ENCODE assay signal across 8 mouse cellular contexts in genomic region chr5:106574560-106574946, GRCm38 (mm10). TPM values are rescaled to one million over a fixed set of nuclear protein-coding genes. Genes with fewer than 3 reads are reported as not detected.
DNase-seq lines count a peak whose midpoint lies in the region; ATAC-seq and TF ChIP-seq lines count a peak whose summit lies in the region.

No protein-coding gene starts in this region.

- TF ChIP-seq CTCF in midbrain, postnatal 0 days (IDR thresholded peaks at IDR 0.05) = peak; percentile 68

- H3K4me3 ChIP-seq in brown adipose tissue, adult 24 weeks (ENCODE audit: insufficient read depth, low read depth, low read length) = peak overlapping the region; percentile 62
- H3K4me3 ChIP-seq in erythroblast, embryonic 14.5 days (replicated peaks) = peak overlapping the region; percentile 57
- peak overlapping the region; percentile 59 for H3K4me3 ChIP-seq in heart, embryonic 11.5 days (ENCODE audit: low read depth, low read length)
- peak overlapping the region; percentile 55 for H3K4me3 ChIP-seq in kidney, embryonic 15.5 days (replicated peaks)
- peak overlapping the region; percentile 58 for H3K4me3 ChIP-seq in limb, embryonic 15.5 days
- peak overlapping the region; percentile 60 for H3K4me3 ChIP-seq in midbrain, postnatal 0 days (ENCODE audit: low read depth, low read length)

- H3K27me3 ChIP-seq in erythroblast, embryonic 14.5 days (ENCODE audit: control insufficient read depth) = peaks cover 46% of the 10 kb centered on the region
- H3K27me3 ChIP-seq in heart, embryonic 11.5 days (ENCODE audit: control insufficient read depth, insufficient read depth, low read length) = peaks cover 6% of the 10 kb centered on the region; the same call in 1 of the 2 replicates
- H3K27me3 ChIP-seq in kidney, embryonic 15.5 days = peaks cover 70% of the 10 kb centered on the region
- H3K27me3 ChIP-seq in limb, embryonic 15.5 days = peaks cover 41% of the 10 kb centered on the region
- H3K27me3 ChIP-seq in midbrain, postnatal 0 days (ENCODE audit: insufficient read depth, low read length) = 0 out of 2 replicates have a peak, but pooled peaks cover 4% of the 10 kb centered on the region

- H3K9ac ChIP-seq in heart, embryonic 11.5 days (ENCODE audit: low read depth, low read length) = peak overlapping the region; percentile 70
- peak overlapping the region; percentile 55 for H3K9ac ChIP-seq in kidney, embryonic 15.5 days
- peak overlapping the region; percentile 41 for H3K9ac ChIP-seq in limb, embryonic 15.5 days
- peak overlapping the region; percentile 76 for H3K9ac ChIP-seq in midbrain, postnatal 0 days (replicated peaks; ENCODE audit: low read length, poor library complexity, severe bottlenecking)

- no peak overlapping the region for H3K27ac ChIP-seq in brown adipose tissue, adult 24 weeks (replicated peaks; ENCODE audit: low read depth, low read length)
- no peak overlapping the region for H3K27ac ChIP-seq in heart, embryonic 11.5 days (ENCODE audit: low read depth, low read length)
- H3K27ac ChIP-seq in kidney, embryonic 15.5 days = no peak overlapping the region
- H3K27ac ChIP-seq in limb, embryonic 15.5 days = no peak overlapping the region
- no peak overlapping the region; the same call in 1 of the 2 replicates for H3K27ac ChIP-seq in midbrain, postnatal 0 days (ENCODE audit: low read depth, low read length)

- peak; percentile 68 for DNase-seq in 3T3-L1 (ENCODE audit: low read depth, low spot score)
- peak; percentile 80 for DNase-seq in midbrain, postnatal 0 days (ENCODE audit: low spot score)
- peak; percentile 60 to 81 for DNase-seq in spleen, postnatal 10 days (ENCODE audit: low spot score in 2 of 2)

- no peaks in the 10 kb centered on the region for H3K4me1 ChIP-seq in brown adipose tissue, adult 24 weeks (ENCODE audit: control insufficient read depth, insufficient read depth, insufficient read length, low read length)
- peaks cover 8% of the 10 kb centered on the region for H3K4me1 ChIP-seq in erythroblast, embryonic 14.5 days (ENCODE audit: control insufficient read depth)
- H3K4me1 ChIP-seq in heart, embryonic 11.5 days (ENCODE audit: control insufficient read depth, insufficient read depth, low read length) = no peaks in the 10 kb centered on the region
- peaks cover 13% of the 10 kb centered on the region for H3K4me1 ChIP-seq in kidney, embryonic 15.5 days
- H3K4me1 ChIP-seq in limb, embryonic 15.5 days = peaks cover 11% of the 10 kb centered on the region
- H3K4me1 ChIP-seq in midbrain, postnatal 0 days (ENCODE audit: insufficient read depth, low read length) = no peaks in the 10 kb centered on the region

- H3K4me2 ChIP-seq in heart, embryonic 11.5 days = peak overlapping the region; percentile 100
- H3K4me2 ChIP-seq in kidney, embryonic 15.5 days = peak overlapping the region; percentile 97
- H3K4me2 ChIP-seq in limb, embryonic 15.5 days = peak overlapping the region; percentile 100
- peak overlapping the region; percentile 98 for H3K4me2 ChIP-seq in midbrain, postnatal 0 days (ENCODE audit: low read depth, low read length, poor library complexity, severe bottlenecking)

- H3K9me3 ChIP-seq in erythroblast, embryonic 14.5 days (ENCODE audit: control insufficient read depth, low read length) = peaks cover 7% of the 10 kb centered on the region
- H3K9me3 ChIP-seq in heart, embryonic 11.5 days (replicated peaks; ENCODE audit: control insufficient read depth, low read length) = no peaks in the 10 kb centered on the region
- no peaks in the 10 kb centered on the region for H3K9me3 ChIP-seq in kidney, embryonic 15.5 days (replicated peaks)
- no peaks in the 10 kb centered on the region for H3K9me3 ChIP-seq in limb, embryonic 15.5 days
- no peaks in the 10 kb centered on the region for H3K9me3 ChIP-seq in midbrain, postnatal 0 days (ENCODE audit: low read length)

- WGBS in heart, embryonic 11.5 days (ENCODE audit: insufficient replicate concordance) = under 1% methylated on average over 37 of the region's 45 CpGs
- WGBS in kidney, embryonic 15.5 days = under 1% methylated on average over 43 of the region's 45 CpGs
- whole genome bisulfite sequencing in limb, embryonic 15.5 days = under 1% methylated on average over 44 of the region's 45 CpGs
- WGBS in midbrain, postnatal 0 days = under 1% methylated on average over 36 of the region's 45 CpGs

- peak; percentile 85 for ATAC-seq in heart, embryonic 11.5 days (replicated peaks; ENCODE audit: insufficient number of reproducible peaks, low FRiP score, low TSS enrichment)
- ATAC-seq in kidney, embryonic 15.5 days (replicated peaks; ENCODE audit: low FRiP score) = peak; percentile 95
- ATAC-seq in limb, embryonic 15.5 days (ENCODE audit: insufficient number of reproducible peaks, low FRiP score, low TSS enrichment, low read depth) = peak; percentile 78
- peak; percentile 91 for ATAC-seq in midbrain, postnatal 0 days (ENCODE audit: low FRiP score)

- no peaks in the 10 kb centered on the region for H3K36me3 ChIP-seq in erythroblast, embryonic 14.5 days (ENCODE audit: control insufficient read depth)
- H3K36me3 ChIP-seq in heart, embryonic 11.5 days (ENCODE audit: control insufficient read depth, insufficient read depth, low read length) = no peaks in the 10 kb centered on the region
- H3K36me3 ChIP-seq in kidney, embryonic 15.5 days = no peaks in the 10 kb centered on the region
- no peaks in the 10 kb centered on the region for H3K36me3 ChIP-seq in limb, embryonic 15.5 days
- no peaks in the 10 kb centered on the region for H3K36me3 ChIP-seq in midbrain, postnatal 0 days (ENCODE audit: insufficient read depth, low read length)

RNA-seq across cellular contexts. Expression of gene Gm17304, which starts 34.3 kb away (rescaled TPM):
- not detected in 2 replicates for polyA plus RNA-seq in brown adipose tissue, adult 24 weeks (2012; ENCODE audit: insufficient read depth, insufficient read length, missing spikeins)
- polyA plus RNA-seq in erythroblast, embryonic 14.5 days (2012) = not detected in 2 replicates
- polyA plus RNA-seq in heart, embryonic 11.5 days (2014; fragmentation: Nextera tagmentation; extraction: Ambion mirVana) = not detected in 2 replicates
- polyA plus RNA-seq in kidney, embryonic 15.5 days (2015; fragmentation: Nextera tagmentation; extraction: Ambion mirVana) = not detected in 2 replicates
- not detected in 2 replicates for polyA plus RNA-seq in limb, embryonic 15.5 days (2015; fragmentation: Nextera tagmentation; extraction: Ambion mirVana)
- total RNA-seq in midbrain, postnatal 0 days (2014; rRNA removed) = not detected in 2 replicates
- not detected in 2 replicates for polyA plus RNA-seq in midbrain, postnatal 0 days (2015; fragmentation: Nextera tagmentation; extraction: Ambion mirVana)
